Mouse (Mus musculus): ENCODE data around the gene Anapc11. TPM values are rescaled to one million over a fixed set of nuclear protein-coding genes. Genes with fewer than 3 reads are reported as not detected.
A peak's percentile ranks its signal among the peaks of the same experiment; 100 is the strongest.

Anapc11 gene
- polyA plus RNA-seq, 1 experiment from 2014 or later: 200 TPM

GRCm38 (mm10) chr11:120626785-120627467 lies 28.7 kb downstream of the Anapc11 start:
- ATAC-seq (replicated peaks): no peak
- Histone ChIP-seq H3K27ac (no peak overlapping the region), H3K9me3 (no peaks in the 10 kb centered on the region), H3K9ac (no peak overlapping the region), H3K27me3 (replicated peaks) (no peaks in the 10 kb centered on the region), H3K4me2 (no peak overlapping the region), H3K36me3 (replicated peaks) (peaks cover 18% of the 10 kb centered on the region; the same call in 1 of the 2 replicates), H3K4me3 (no peak overlapping the region), H3K4me1 (peaks cover 44% of the 10 kb centered on the region)
- WGBS: 91% methylated on average over 11 of the region's 11 CpGs

- no peaks in the 10 kb centered on the region for H3K9me3 ChIP-seq
- H3K36me3 ChIP-seq (replicated peaks): peaks cover 11% of the 10 kb centered on the region; the same call in 1 of the 2 replicates
- no peaks in the 10 kb centered on the region for H3K27me3 ChIP-seq (replicated peaks)
- WGBS: 84% methylated on average over 22 of the region's 22 CpGs
- H3K9ac ChIP-seq: no peak overlapping the region
- no peak overlapping the region for H3K4me2 ChIP-seq
- H3K4me3 ChIP-seq: no peak overlapping the region
- H3K4me1 ChIP-seq: peaks cover 52% of the 10 kb centered on the region
- no peak overlapping the region for H3K27ac ChIP-seq
- ATAC-seq (replicated peaks): no peak
Measured at GRCm38 (mm10) chr11:120627468-120628300, 29.5 kb downstream of the Anapc11 start.

DNA sequence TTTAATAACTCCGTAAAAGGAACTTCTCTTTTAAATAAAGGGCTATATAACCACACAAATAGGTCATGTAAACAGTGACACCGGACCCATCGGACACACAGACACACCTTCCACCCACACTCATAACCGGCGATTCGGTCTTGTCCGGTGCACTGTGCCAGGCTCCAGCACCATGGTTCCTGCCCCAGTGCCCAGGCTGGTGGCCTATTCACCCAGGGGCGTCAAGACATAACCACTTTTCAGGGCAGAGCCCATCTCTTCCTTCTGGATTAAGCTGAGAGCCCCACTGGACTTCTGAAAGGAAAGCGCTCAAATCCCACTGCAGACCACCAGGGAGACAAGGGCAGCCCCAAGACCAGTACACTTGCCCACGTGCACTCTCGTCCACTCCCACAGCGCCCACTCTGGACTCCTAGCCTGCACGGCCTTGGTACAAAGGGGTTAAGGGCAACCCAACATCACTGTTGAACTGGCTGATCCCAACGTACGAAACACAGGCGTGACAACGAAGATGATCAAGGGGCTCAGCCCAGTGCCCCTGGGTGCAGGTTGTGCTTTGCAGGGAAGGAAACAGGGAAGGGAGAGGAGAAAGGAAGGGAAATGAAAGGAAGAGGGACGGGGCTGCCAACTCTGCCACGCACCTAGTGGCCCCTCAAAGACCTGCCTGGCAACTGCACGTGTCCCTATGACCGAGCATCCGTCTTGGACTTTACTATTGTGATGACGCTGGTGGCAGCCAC lies 30.6 kb downstream of the Anapc11 start:
- Histone ChIP-seq H3K36me3 (replicated peaks) (peaks cover 10% of the 10 kb centered on the region; the same call in 1 of the 2 replicates), H3K4me1 (peaks cover 46% of the 10 kb centered on the region), H3K27me3 (replicated peaks) (no peaks in the 10 kb centered on the region), H3K9me3 (no peaks in the 10 kb centered on the region), H3K9ac (no peak overlapping the region), H3K4me2 (no peak overlapping the region), H3K4me3 (no peak overlapping the region), H3K27ac (no peak overlapping the region)
- 97% methylated on average over 23 of the region's 23 CpGs for WGBS
- no peak for ATAC-seq (replicated peaks)

- Histone ChIP-seq H3K36me3 (replicated peaks) (peaks cover 10% of the 10 kb centered on the region; the same call in 1 of the 2 replicates), H3K9ac (no peak overlapping the region), H3K4me3 (no peak overlapping the region), H3K27ac (no peak overlapping the region), H3K27me3 (replicated peaks) (no peaks in the 10 kb centered on the region), H3K9me3 (no peaks in the 10 kb centered on the region), H3K4me1 (peaks cover 44% of the 10 kb centered on the region), H3K4me2 (no peak overlapping the region)
- 68% methylated on average over 23 of the region's 23 CpGs for WGBS
- ATAC-seq (replicated peaks): no peak
Measured at GRCm38 (mm10) chr11:120629341-120629730, 31.1 kb downstream of the Anapc11 start.

GRCm38 (mm10) chr11:120629911-120630310 lies 31.7 kb downstream of the Anapc11 start:
- Histone ChIP-seq H3K9me3 (no peaks in the 10 kb centered on the region), H3K27me3 (replicated peaks) (no peaks in the 10 kb centered on the region), H3K9ac (peak overlapping the region; percentile 23; the same call in 1 of the 2 replicates), H3K27ac (peak overlapping the region; percentile 32; the same call in 1 of the 2 replicates), H3K4me1 (peaks cover 43% of the 10 kb centered on the region), H3K4me3 (no peak overlapping the region), H3K36me3 (replicated peaks) (peaks cover 10% of the 10 kb centered on the region; the same call in 1 of the 2 replicates), H3K4me2 (0 out of 2 replicates have a peak overlapping the region, but pooled peaks have one; percentile 2)
- WGBS: 33% methylated on average over 7 of the region's 7 CpGs
- no peak for ATAC-seq (replicated peaks)

- WGBS: 26% methylated on average over 5 of the region's 5 CpGs
- peaks cover 10% of the 10 kb centered on the region; the same call in 1 of the 2 replicates for H3K36me3 ChIP-seq (replicated peaks)
- ATAC-seq (replicated peaks): no peak
- H3K9ac ChIP-seq: peak overlapping the region; percentile 23; the same call in 1 of the 2 replicates
- H3K9me3 ChIP-seq: no peaks in the 10 kb centered on the region
- no peaks in the 10 kb centered on the region for H3K27me3 ChIP-seq (replicated peaks)
- H3K4me2 ChIP-seq: 0 out of 2 replicates have a peak overlapping the region, but pooled peaks have one; percentile 2
- peaks cover 39% of the 10 kb centered on the region for H3K4me1 ChIP-seq
- H3K4me3 ChIP-seq: no peak overlapping the region
- peak overlapping the region; percentile 32; the same call in 1 of the 2 replicates for H3K27ac ChIP-seq
Measured at GRCm38 (mm10) chr11:120630401-120630871, 32.2 kb downstream of the Anapc11 start.

- Histone ChIP-seq H3K27me3 (replicated peaks) (no peaks in the 10 kb centered on the region), H3K27ac (no peak overlapping the region), H3K36me3 (replicated peaks) (peaks cover 10% of the 10 kb centered on the region; the same call in 1 of the 2 replicates), H3K4me3 (no peak overlapping the region), H3K4me2 (peak overlapping the region; percentile 97; the same call in 1 of the 2 replicates), H3K9me3 (no peaks in the 10 kb centered on the region), H3K4me1 (peaks cover 37% of the 10 kb centered on the region), H3K9ac (no peak overlapping the region)
- 33% methylated on average over 7 of the region's 7 CpGs for WGBS
- ATAC-seq (replicated peaks): no peak
Measured at GRCm38 (mm10) chr11:120630881-120631725, 32.9 kb downstream of the Anapc11 start.

DNA sequence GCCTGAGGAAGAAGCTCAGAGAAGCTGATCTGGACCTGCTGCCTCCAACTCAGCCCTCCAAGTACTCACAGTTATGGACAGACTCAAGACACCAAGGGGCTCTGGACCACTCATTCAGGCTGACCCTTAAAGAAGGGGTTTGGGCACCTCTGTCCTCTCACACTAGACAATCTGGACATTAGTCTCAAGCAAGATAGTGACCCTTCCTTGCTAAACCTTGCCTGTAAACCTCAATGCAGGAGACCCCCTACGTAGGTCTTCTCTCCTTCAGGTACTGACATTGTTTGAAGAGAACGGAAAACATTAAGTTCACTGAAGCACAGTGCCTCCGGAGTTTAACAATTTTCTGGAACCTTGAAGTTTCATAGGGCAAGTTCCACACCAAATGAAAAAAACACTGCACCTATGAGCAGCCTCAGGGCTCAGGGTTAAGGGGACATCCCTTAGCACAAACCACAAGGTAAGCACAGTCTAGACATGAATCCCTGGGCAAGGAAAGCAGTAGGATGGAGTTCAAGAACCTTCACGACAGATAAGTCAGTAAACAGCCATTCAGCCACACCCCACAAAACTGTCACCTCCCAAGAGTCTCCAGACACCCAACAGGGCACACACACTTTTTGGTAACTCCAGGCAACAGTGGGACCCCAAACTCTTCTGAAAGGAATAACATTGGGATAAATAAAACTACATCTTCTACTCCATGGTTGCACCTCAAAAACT lies 33.7 kb downstream of the Anapc11 start:
- no peak for ATAC-seq (replicated peaks)
- Histone ChIP-seq H3K4me2 (peak overlapping the region; percentile 97), H3K9me3 (no peaks in the 10 kb centered on the region), H3K4me1 (peaks cover 37% of the 10 kb centered on the region), H3K27ac (peak overlapping the region; percentile 84; the same call in 1 of the 2 replicates), H3K27me3 (replicated peaks) (no peaks in the 10 kb centered on the region), H3K36me3 (replicated peaks) (peaks cover 10% of the 10 kb centered on the region; the same call in 1 of the 2 replicates), H3K9ac (peak overlapping the region; percentile 62), H3K4me3 (peak overlapping the region; percentile 65)
- 70% methylated on average over 4 of the region's 4 CpGs for WGBS

DNA sequence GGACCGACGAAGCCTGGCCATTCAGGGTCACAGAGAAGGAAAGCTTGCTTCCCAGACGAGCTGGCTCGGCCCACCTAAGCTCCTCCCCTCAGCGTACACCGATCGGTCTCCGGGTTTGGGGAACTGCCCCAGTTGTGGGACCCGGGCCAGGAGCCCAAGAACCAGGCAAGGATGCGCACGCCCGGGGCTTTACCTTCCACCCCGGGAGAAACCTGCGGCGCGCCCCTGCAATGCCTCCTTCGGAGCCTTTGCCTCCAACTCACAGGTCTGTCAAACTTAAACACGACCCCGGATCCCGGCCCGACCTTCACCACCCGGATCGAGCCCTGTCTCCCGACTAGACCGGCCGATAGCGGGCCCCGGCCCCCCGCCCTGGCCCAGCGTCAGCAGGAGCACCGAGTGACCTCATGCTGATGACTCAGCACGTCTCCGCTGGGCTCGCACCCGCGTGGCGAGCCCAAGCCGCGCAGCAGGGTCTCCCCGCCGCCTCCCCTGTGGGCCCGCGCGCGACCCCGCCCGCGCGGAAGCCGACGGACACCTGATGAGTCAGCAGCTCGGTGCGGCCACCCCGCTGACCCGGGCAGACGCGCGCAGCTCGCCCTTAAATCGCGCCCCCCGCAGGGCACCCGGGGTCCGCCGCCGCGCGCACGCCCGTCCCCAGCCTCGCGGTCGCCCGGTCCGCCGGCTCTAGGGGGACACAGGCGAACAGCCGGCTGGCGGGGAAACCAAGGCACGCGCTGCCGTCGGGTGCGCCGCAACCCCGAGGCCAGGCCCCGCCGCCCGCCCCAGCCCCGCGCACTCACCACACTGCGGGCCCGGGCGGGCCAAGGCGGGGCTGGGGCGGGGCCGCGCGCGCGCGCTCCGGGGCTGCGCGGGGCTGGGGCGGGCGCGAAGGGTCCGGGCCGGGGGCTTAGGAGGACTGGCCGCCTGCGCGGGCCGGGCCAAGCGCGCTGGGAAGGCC lies 34.6 kb downstream of the Anapc11 start:
- Histone ChIP-seq H3K9ac (peak overlapping the region; percentile 62), H3K4me3 (peak overlapping the region; percentile 65), H3K36me3 (replicated peaks) (peaks cover 6% of the 10 kb centered on the region; the same call in 1 of the 2 replicates), H3K4me1 (peaks cover 37% of the 10 kb centered on the region), H3K27ac (peak overlapping the region; percentile 84), H3K27me3 (replicated peaks) (no peaks in the 10 kb centered on the region), H3K9me3 (no peaks in the 10 kb centered on the region), H3K4me2 (peak overlapping the region; percentile 97)
- WGBS: under 1% methylated on average over 111 of the region's 116 CpGs
- peak; percentile 81 for ATAC-seq (replicated peaks)
